In genomic region chr12:82400783-82401182, GRCm38 (mm10) we compare ENCODE assay signal across 18 mouse cellular contexts.
DNase-seq lines count a peak whose midpoint lies in the region; ATAC-seq and TF ChIP-seq lines count a peak whose summit lies in the region.
"Had no signal": no experiment of that assay in that cellular context is flagged by ENCODE, and none has a peak within 500 bp of the region (broad histone marks: within the 10 kb centered on the region; RNA-seq: fewer than 3 reads in every experiment).

No protein-coding gene starts in this region.

- no peak for TF ChIP-seq EP300 in lung, postnatal 0 days (IDR thresholded peaks at IDR 0.05)
- no peak for TF ChIP-seq EP300 in stomach, postnatal 0 days (optimal IDR thresholded peaks at IDR 0.05)

- H3K36me3 ChIP-seq in forebrain, embryonic 16.5 days (ENCODE audit: control insufficient read depth, insufficient read depth) = no peaks in the 10 kb centered on the region
- H3K36me3 ChIP-seq in forebrain, embryonic 14.5 days (ENCODE audit: control insufficient read depth, insufficient read depth, low read length) = peaks cover 11% of the 10 kb centered on the region; the same call in 1 of the 2 replicates
- H3K36me3 ChIP-seq in kidney, embryonic 15.5 days = peaks cover 46% of the 10 kb centered on the region
- no peaks in the 10 kb centered on the region for H3K36me3 ChIP-seq in lung, postnatal 0 days (ENCODE audit: insufficient read depth, low read length)
- no peaks in the 10 kb centered on the region; the same call in none of the 2 replicates for H3K36me3 ChIP-seq in stomach, postnatal 0 days (ENCODE audit: control insufficient read depth, insufficient read depth, low read length)

- H3K9me3 ChIP-seq in forebrain, embryonic 16.5 days (ENCODE audit: control insufficient read depth, low read length) = no peaks in the 10 kb centered on the region
- no peaks in the 10 kb centered on the region for H3K9me3 ChIP-seq in forebrain, embryonic 14.5 days (replicated peaks; ENCODE audit: control insufficient read depth, low read length)
- H3K9me3 ChIP-seq in kidney, embryonic 15.5 days (replicated peaks) = no peaks in the 10 kb centered on the region
- H3K9me3 ChIP-seq in lung, postnatal 0 days (ENCODE audit: low read length) = no peaks in the 10 kb centered on the region
- H3K9me3 ChIP-seq in stomach, postnatal 0 days (ENCODE audit: control insufficient read depth, low read length) = no peaks in the 10 kb centered on the region
- H3K9me3 ChIP-seq: midbrain, embryonic 10.5 days had no signal

- H3K4me3 ChIP-seq in forebrain, embryonic 16.5 days (replicated peaks; ENCODE audit: low read length) = no peak overlapping the region
- H3K4me3 ChIP-seq in forebrain, embryonic 14.5 days (ENCODE audit: low read depth, low read length) = no peak overlapping the region
- H3K4me3 ChIP-seq in kidney, embryonic 15.5 days (replicated peaks) = no peak overlapping the region
- H3K4me3 ChIP-seq in lung, postnatal 0 days (ENCODE audit: low read depth, low read length) = no peak overlapping the region
- H3K4me3 ChIP-seq in stomach, postnatal 0 days (ENCODE audit: low read depth, low read length) = no peak overlapping the region
- H3K4me3 ChIP-seq: midbrain, embryonic 10.5 days had no signal

- H3K27ac ChIP-seq in forebrain, embryonic 16.5 days (ENCODE audit: low read length) = no peak overlapping the region
- H3K27ac ChIP-seq in forebrain, embryonic 14.5 days (ENCODE audit: low read depth, low read length) = no peak overlapping the region
- peak overlapping the region; percentile 56; the same call in 1 of the 2 replicates for H3K27ac ChIP-seq in kidney, embryonic 15.5 days
- no peak overlapping the region; the same call in 1 of the 2 replicates for H3K27ac ChIP-seq in lung, postnatal 0 days (ENCODE audit: low read length)
- H3K27ac ChIP-seq in stomach, postnatal 0 days (replicated peaks) = peak overlapping the region; percentile 40
- H3K27ac ChIP-seq: hindbrain, postnatal 0 days; midbrain, embryonic 10.5 days had no signal

- peaks cover 10% of the 10 kb centered on the region; the same call in 1 of the 2 replicates for H3K4me1 ChIP-seq in forebrain, embryonic 16.5 days (replicated peaks; ENCODE audit: control insufficient read depth, insufficient read depth, low read length)
- peaks cover 8% of the 10 kb centered on the region for H3K4me1 ChIP-seq in forebrain, embryonic 14.5 days (ENCODE audit: control insufficient read depth, insufficient read depth, low read length)
- peaks cover 32% of the 10 kb centered on the region for H3K4me1 ChIP-seq in kidney, embryonic 15.5 days
- H3K4me1 ChIP-seq in lung, postnatal 0 days (ENCODE audit: insufficient read depth, low read depth, low read length) = peaks cover 3% of the 10 kb centered on the region
- peaks cover 9% of the 10 kb centered on the region; the same call in 1 of the 2 replicates for H3K4me1 ChIP-seq in stomach, postnatal 0 days (replicated peaks; ENCODE audit: control insufficient read depth, insufficient read depth)

- 45% methylated on average over 7 of the region's 7 CpGs for WGBS in forebrain, embryonic 16.5 days
- 69% methylated on average over 7 of the region's 7 CpGs for WGBS in forebrain, embryonic 14.5 days
- WGBS in kidney, embryonic 15.5 days = 61% methylated on average over 7 of the region's 7 CpGs
- WGBS in lung, postnatal 0 days = 64% methylated on average over 7 of the region's 7 CpGs
- WGBS in stomach, postnatal 0 days = 26% methylated on average over 7 of the region's 7 CpGs

- no peak for TF ChIP-seq CTCF in lung, postnatal 0 days (IDR thresholded peaks at IDR 0.05)
- TF ChIP-seq CTCF in stomach, postnatal 0 days (IDR thresholded peaks at IDR 0.05; ENCODE audit: low read depth) = no peak

- H3K4me2 ChIP-seq in forebrain, embryonic 16.5 days (ENCODE audit: low read length) = no peak overlapping the region
- no peak overlapping the region for H3K4me2 ChIP-seq in forebrain, embryonic 14.5 days (ENCODE audit: low read length)
- H3K4me2 ChIP-seq in kidney, embryonic 15.5 days = no peak overlapping the region
- H3K4me2 ChIP-seq in lung, postnatal 0 days (replicated peaks; ENCODE audit: low read depth, low read length) = no peak overlapping the region
- H3K4me2 ChIP-seq in stomach, postnatal 0 days (replicated peaks; ENCODE audit: low read depth) = no peak overlapping the region
- H3K4me2 ChIP-seq: heart, embryonic 11.5 days had no signal

- no peak overlapping the region for H3K9ac ChIP-seq in forebrain, embryonic 16.5 days (replicated peaks; ENCODE audit: low read depth, low read length)
- H3K9ac ChIP-seq in forebrain, embryonic 14.5 days (ENCODE audit: low read length) = no peak overlapping the region
- H3K9ac ChIP-seq in kidney, embryonic 15.5 days = no peak overlapping the region
- H3K9ac ChIP-seq in lung, postnatal 0 days (replicated peaks; ENCODE audit: low read depth) = no peak overlapping the region
- no peak overlapping the region for H3K9ac ChIP-seq in stomach, postnatal 0 days (ENCODE audit: low read length)

- no peaks in the 10 kb centered on the region for H3K27me3 ChIP-seq in forebrain, embryonic 16.5 days (replicated peaks; ENCODE audit: control insufficient read depth, insufficient read depth, low read length)
- no peaks in the 10 kb centered on the region for H3K27me3 ChIP-seq in forebrain, embryonic 14.5 days (replicated peaks; ENCODE audit: control insufficient read depth, insufficient read depth, low read length)
- H3K27me3 ChIP-seq in kidney, embryonic 15.5 days = no peaks in the 10 kb centered on the region
- no peaks in the 10 kb centered on the region for H3K27me3 ChIP-seq in lung, postnatal 0 days (replicated peaks; ENCODE audit: insufficient read depth, low read length)
- no peaks in the 10 kb centered on the region for H3K27me3 ChIP-seq in stomach, postnatal 0 days (ENCODE audit: control insufficient read depth, insufficient read depth, low read length)

- no peak for DNase-seq in forebrain, embryonic 14.5 days (ENCODE audit: low spot score)
- DNase-seq in kidney, postnatal 14 days = no peak
- no peak for DNase-seq in lung, postnatal 0 days (ENCODE audit: low spot score)
- no peak for DNase-seq in lung, postnatal 25 days (ENCODE audit: low spot score)
- no peak for DNase-seq in stomach, postnatal 0 days (ENCODE audit: low spot score)
- no peak for DNase-seq in left cerebral cortex, adult 8-10 months (ENCODE audit: low spot score in 2 of 2)
- DNase-seq: adrenal gland, adult 2 months; cerebellum, adult 18-20 months; cerebellum, postnatal 36 days; gastrocnemius, postnatal 10 days; kidney, postnatal 25 days; lung, postnatal 36 days; spleen, adult 18-20 months had no signal

- peak; percentile 49; the same call in 1 of the 2 replicates for ATAC-seq in forebrain, embryonic 16.5 days
- ATAC-seq in forebrain, embryonic 14.5 days = no peak
- ATAC-seq in kidney, embryonic 15.5 days (replicated peaks; ENCODE audit: low FRiP score) = no peak
- ATAC-seq in lung, postnatal 0 days = peak; percentile 45; the same call in 1 of the 2 replicates
- ATAC-seq in stomach, postnatal 0 days (ENCODE audit: low FRiP score, low TSS enrichment) = no peak

Comparison
In these comparisons a context has a peak if more than half of its experiments do, and no peak if none do; other contexts are left out.
1. ATAC-seq: peak in forebrain, embryonic 16.5 days (single experiment) and lung, postnatal 0 days (single experiment); none in forebrain, embryonic 14.5 days (single experiment), kidney, embryonic 15.5 days (single experiment) and stomach, postnatal 0 days (single experiment).
2. H3K27ac ChIP-seq: peak in kidney, embryonic 15.5 days (single experiment) and stomach, postnatal 0 days (single experiment); none in forebrain, embryonic 16.5 days (single experiment), forebrain, embryonic 14.5 days (single experiment) and lung, postnatal 0 days (single experiment).